Mouse (Mus musculus) ovary, adult 18-20 months (tissue): ENCODE results near the gene Ccl3.

Experiments
- DNase-seq: peaks from one replicate; pipeline ENCODE4 v3.0.0; 2022; ENCODE audit warnings: low spot score, mixed read lengths

Gene Ccl3

GRCm38 (mm10) chr11:83619037-83619436 is 30.1 kb downstream of the Ccl3 start:
- DNase-seq = no peak

GRCm38 (mm10) chr11:83618238-83618637 is 30.9 kb downstream of the Ccl3 start:
- no peak for DNase-seq

- no peak for DNase-seq
These were observed 32.6 kb downstream of the Ccl3 start for GRCm38 (mm10) chr11:83616586-83616985.

GRCm38 (mm10) chr11:83610900-83611299 is 38.3 kb downstream of the Ccl3 start:
- DNase-seq = no peak

GRCm38 (mm10) chr11:83606396-83606795 is 42.8 kb downstream of the Ccl3 start:
- DNase-seq = no peak

GRCm38 (mm10) chr11:83605535-83605934 is 43.6 kb downstream of the Ccl3 start:
- no peak for DNase-seq

- no peak for DNase-seq
These were observed 44.5 kb downstream of the Ccl3 start for GRCm38 (mm10) chr11:83604698-83605097.

- no peak for DNase-seq
These were observed 45.8 kb downstream of the Ccl3 start for GRCm38 (mm10) chr11:83603399-83603798.

- DNase-seq = no peak
These were observed 48.6 kb downstream of the Ccl3 start for GRCm38 (mm10) chr11:83600576-83600975.

GRCm38 (mm10) chr11:83598991-83599390 is 50.2 kb downstream of the Ccl3 start:
- DNase-seq = no peak

GRCm38 (mm10) chr11:83598207-83598837 is 50.8 kb downstream of the Ccl3 start:
- DNase-seq = no peak
